Mouse (Mus musculus) embryonic fibroblast, embryonic 13.5 days (primary cell): Measurements from ENCODE around the gene Mgat3.
A peak's percentile ranks its signal among the peaks of the same experiment; 100 is the strongest.

Source experiments
- CTCF ChIP-seq: IDR thresholded peaks from 2 replicates; pipeline ENCODE4 v1.5.1; 2011; ENCODE audit warnings: mild to moderate bottlenecking, control low read depth, low read length, moderate library complexity, borderline replicate concordance; ENCODE audit not compliant: insufficient read depth
- POLR2A ChIP-seq: IDR thresholded peaks from 2 replicates; pipeline ENCODE4 v1.6.1; 2011; ENCODE audit warnings: low read depth, mild to moderate bottlenecking, control low read depth, low read length, moderate library complexity

DNA sequence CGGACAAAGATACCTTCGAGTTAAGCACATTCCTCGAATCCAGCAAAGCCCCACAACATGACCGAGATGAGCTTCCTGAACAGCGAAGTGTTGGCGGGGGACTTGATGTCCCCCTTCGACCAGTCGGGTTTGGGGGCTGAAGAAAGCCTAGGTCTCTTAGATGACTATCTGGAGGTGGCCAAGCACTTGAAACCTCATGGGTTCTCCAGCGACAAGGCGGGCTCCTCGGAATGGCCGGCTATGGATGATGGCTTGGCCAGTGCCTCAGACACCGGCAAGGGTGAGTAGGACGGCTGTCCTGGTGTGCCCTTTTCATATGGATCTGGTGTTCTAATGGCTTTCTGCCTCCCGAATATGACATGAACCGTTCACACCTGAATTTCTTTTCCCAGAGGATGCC is 82.7 kb downstream of the Mgat3 start:
- no peak for TF ChIP-seq CTCF
- peak; percentile 41 for TF ChIP-seq POLR2A
